Mouse (Mus musculus) stomach, embryonic 15.5 days (tissue): ENCODE measurements around the gene Gm20441. TPM values are rescaled to one million over a fixed set of nuclear protein-coding genes. Genes with fewer than 3 reads are reported as not detected.
"Not testable (repeated sequence)": the region's sequence is repeated elsewhere in the genome, so short reads cannot be mapped to it uniquely, and the experiment has no call there.

Experiments used
- ATAC-seq: fragments of 200-750 bp; cut with Nextera tagmentation; 2 replicates; pipeline ENCODE4 v1.8.0; 2017; ENCODE audit warnings: low read depth, moderate number of reproducible peaks, moderate TSS enrichment; ENCODE audit not compliant: insufficient read depth, low FRiP score
- H3K27ac ChIP-seq: fragments of 300-500 bp; sonication (generic); 2 replicates; pipeline ENCODE4 v1.5.1; 2015; ENCODE audit warnings: mild to moderate bottlenecking, inconsistent platforms
- H3K27me3 ChIP-seq: fragments of 300-500 bp; sonication (generic); replicated peaks from 2 replicates; pipeline ENCODE4 v1.6.1; 2015; ENCODE audit warnings: inconsistent platforms
- H3K36me3 ChIP-seq: fragments of 300-500 bp; sonication (generic); 2 replicates; pipeline ENCODE4 v1.6.1; 2015; ENCODE audit warnings: inconsistent platforms
- H3K4me1 ChIP-seq: fragments of 300-500 bp; sonication (generic); 2 replicates; pipeline ENCODE4 v1.6.1; 2015; ENCODE audit warnings: inconsistent platforms
- H3K4me2 ChIP-seq: fragments of 300-500 bp; sonication (generic); 2 replicates; pipeline ENCODE4 v1.6.1; 2015; ENCODE audit warnings: mild to moderate bottlenecking, inconsistent platforms
- H3K4me3 ChIP-seq: fragments of 300-500 bp; sonication (generic); replicated peaks from 2 replicates; pipeline ENCODE4 v1.5.1; 2015; ENCODE audit warnings: inconsistent platforms
- H3K9ac ChIP-seq: fragments of 300-500 bp; sonication (generic); 2 replicates; pipeline ENCODE4 v1.6.1; 2015; ENCODE audit warnings: inconsistent platforms
- H3K9me3 ChIP-seq: fragments of 300-500 bp; sonication (generic); 2 replicates; pipeline ENCODE4 v1.6.1; 2016; ENCODE audit warnings: inconsistent platforms
- WGBS: fragments of 180-500 bp; shearing (Covaris S2); methylation state at CpG from one replicate; pipeline ENCODE4 v1.1.7; 2015; 5-methylcytosine and 5-hydroxymethylcytosine counted together
- polyA plus RNA-seq: library from polyadenylated mRNA; unstranded; fragments of >200 nt; fragmentation: Nextera tagmentation; extraction: Ambion mirVana; gene quantifications from 2 replicates; pipeline ENCODE4 v1.2.1, GENCODE M21; 2015

Gene Gm20441
- polyA plus RNA-seq, 1 experiment from 2014 or later = 0.37 TPM

- H3K4me2 ChIP-seq = no peak overlapping the region
- no peaks in the 10 kb centered on the region for H3K9me3 ChIP-seq
- no peak overlapping the region for H3K4me3 ChIP-seq
- H3K9ac ChIP-seq = no peak overlapping the region
- ATAC-seq = no peak
- 82% methylated on average over 2 of the region's 2 CpGs for WGBS
- no peaks in the 10 kb centered on the region for H3K27me3 ChIP-seq
- no peaks in the 10 kb centered on the region for H3K36me3 ChIP-seq
- 0 out of 2 replicates have a peak, but pooled peaks cover 17% of the 10 kb centered on the region for H3K4me1 ChIP-seq
- no peak overlapping the region for H3K27ac ChIP-seq
These were observed 2.9 kb downstream of the Gm20441 start for GRCm38 (mm10) chr10:75777885-75778284.

GRCm38 (mm10) chr10:75776562-75776961 is 4.2 kb downstream of the Gm20441 start:
- Histone ChIP-seq H3K4me2 (no peak overlapping the region), H3K4me3 (no peak overlapping the region), H3K9ac (no peak overlapping the region), H3K27me3 (no peaks in the 10 kb centered on the region), H3K27ac (no peak overlapping the region), H3K9me3 (no peaks in the 10 kb centered on the region), H3K36me3 (no peaks in the 10 kb centered on the region), H3K4me1 (0 out of 2 replicates have a peak, but pooled peaks cover 23% of the 10 kb centered on the region)
- ATAC-seq = no peak
- 89% methylated on average over 6 of the region's 6 CpGs for WGBS

DNA sequence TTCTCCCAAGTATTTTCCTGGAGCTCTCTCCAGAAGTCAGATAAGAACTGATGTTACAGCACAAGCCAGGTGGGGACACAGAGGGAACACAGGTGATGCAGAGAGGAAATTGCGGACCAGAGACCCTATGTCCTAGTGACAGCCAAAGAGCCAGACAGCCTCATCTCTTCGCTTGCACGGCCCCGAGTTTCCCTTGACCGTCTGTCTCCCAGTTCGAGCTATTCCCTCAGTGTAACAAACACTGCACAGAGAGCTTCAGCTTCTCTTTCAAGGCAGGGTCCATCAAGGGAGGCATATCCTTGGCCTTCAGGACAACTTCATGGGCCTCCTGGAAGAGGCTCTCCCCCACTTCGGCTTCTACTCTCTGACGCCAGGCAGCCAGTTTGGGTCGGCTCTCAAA is 6.2 kb downstream of the Gm20441 start:
- no peak overlapping the region for H3K4me3 ChIP-seq
- no peaks in the 10 kb centered on the region for H3K36me3 ChIP-seq
- 0 out of 2 replicates have a peak, but pooled peaks cover 11% of the 10 kb centered on the region for H3K4me1 ChIP-seq
- H3K4me2 ChIP-seq = no peak overlapping the region
- no peaks in the 10 kb centered on the region for H3K27me3 ChIP-seq
- H3K9me3 ChIP-seq = no peaks in the 10 kb centered on the region
- H3K27ac ChIP-seq = no peak overlapping the region
- ATAC-seq = no peak
- 92% methylated on average over 9 of the region's 9 CpGs for WGBS
- no peak overlapping the region for H3K9ac ChIP-seq

DNA sequence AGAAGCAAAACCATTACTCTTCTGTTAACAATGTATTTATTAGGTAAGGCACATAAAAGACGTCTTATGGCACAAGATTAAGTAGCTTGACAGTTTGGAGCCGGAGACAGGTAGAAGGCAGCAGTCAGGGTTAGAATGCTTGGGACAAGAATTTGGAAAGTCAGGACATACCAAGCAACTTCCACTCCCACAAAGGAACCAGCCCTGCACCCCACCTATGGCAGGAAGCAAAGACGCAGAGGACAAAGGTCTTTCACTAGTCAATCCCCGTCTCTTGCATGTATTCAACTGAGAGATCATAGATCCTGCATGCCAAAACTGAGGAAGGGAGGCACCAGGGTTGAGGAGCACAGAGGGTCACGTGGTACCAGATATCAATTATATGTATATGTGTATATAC is 6.7 kb downstream of the Gm20441 start:
- no peaks in the 10 kb centered on the region for H3K9me3 ChIP-seq
- no peak for ATAC-seq
- WGBS = 82% methylated on average over 5 of the region's 5 CpGs

GRCm38 (mm10) chr10:75772795-75773664 is 7.7 kb downstream of the Gm20441 start, which contains the start of gene Ddt:
Gene Ddt, minus strand, starts transcription at chr10:75773414.
- H3K9me3 ChIP-seq = no peaks in the 10 kb centered on the region
- peak within 1 kb of the TSS; percentile 51 for H3K9ac ChIP-seq
- no peak within 1 kb of the TSS; the same call in 1 of the 2 replicates for H3K27ac ChIP-seq
- H3K36me3 ChIP-seq = no peaks in the 10 kb centered on the region
- 0 out of 2 replicates have a peak, but pooled peaks cover 8% of the 10 kb centered on the region for H3K4me1 ChIP-seq
- WGBS = under 1% methylated on average over 41 of the region's 47 CpGs
- H3K27me3 ChIP-seq = no peaks in the 10 kb centered on the region
- peak; percentile 98 for ATAC-seq
- peak within 1 kb of the TSS; percentile 76 for H3K4me3 ChIP-seq
- H3K4me2 ChIP-seq = peak within 1 kb of the TSS; percentile 99

More for the DNA sequence above, 6.7 kb downstream of the Gm20441 start:
- H3K4me3 ChIP-seq = no peak overlapping the region
- H3K27ac ChIP-seq = no peak overlapping the region
- H3K4me2 ChIP-seq = no peak overlapping the region
- no peak overlapping the region for H3K9ac ChIP-seq
- H3K27me3 ChIP-seq = no peaks in the 10 kb centered on the region
- H3K4me1 ChIP-seq = 0 out of 2 replicates have a peak, but pooled peaks cover 8% of the 10 kb centered on the region
- no peaks in the 10 kb centered on the region for H3K36me3 ChIP-seq

DNA sequence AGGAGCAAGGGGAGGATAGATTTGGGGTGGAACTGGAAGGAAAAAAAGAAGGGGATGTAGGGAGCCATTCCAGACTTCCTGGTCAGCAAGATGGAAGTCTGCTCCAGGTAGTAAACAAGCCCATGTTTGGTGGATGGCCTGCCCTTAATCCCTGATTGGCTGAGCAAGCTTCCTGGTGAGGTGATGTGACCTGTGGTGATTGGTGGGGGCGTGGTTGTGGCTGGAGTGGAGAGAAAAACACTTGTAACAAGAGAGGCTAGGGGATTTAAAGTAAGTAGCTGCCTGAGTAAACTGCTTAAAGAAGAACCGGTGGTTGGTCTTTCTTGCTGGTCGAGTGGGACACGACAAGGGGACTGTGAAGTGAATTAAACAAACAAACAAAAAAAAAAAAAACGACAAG is 13.0 kb downstream of the Gm20441 start:
- H3K9me3 ChIP-seq, H3K4me2 ChIP-seq, H3K9ac ChIP-seq, ATAC-seq, H3K4me3 ChIP-seq, H3K36me3 ChIP-seq, H3K27me3 ChIP-seq, H3K27ac ChIP-seq: not testable (repeated sequence)
- peaks cover 11% of the 10 kb centered on the region for H3K4me1 ChIP-seq
- WGBS = 26% methylated on average over 5 of the region's 5 CpGs

DNA sequence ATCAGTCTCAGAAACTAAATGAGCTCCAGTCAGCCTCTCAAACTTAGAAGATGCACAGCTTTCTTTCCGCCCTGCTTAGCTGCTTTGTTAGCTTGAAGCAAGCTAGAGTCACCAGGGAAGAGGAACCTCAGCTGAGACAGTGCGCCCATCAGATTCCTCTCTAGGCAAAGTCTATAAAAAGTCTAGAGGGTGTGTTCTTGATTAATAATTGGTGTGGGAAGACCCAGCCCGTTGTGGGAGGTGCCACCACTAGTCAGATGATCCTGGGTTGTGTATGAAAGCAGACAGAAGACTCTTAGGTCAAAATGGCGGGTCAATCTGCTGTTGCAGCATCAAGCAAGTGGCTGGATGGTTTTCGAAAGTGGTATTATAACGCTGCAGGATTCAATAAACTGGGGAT is 13.9 kb downstream of the Gm20441 start:
- no peak for ATAC-seq
- WGBS = 87% methylated on average over 6 of the region's 6 CpGs

DNA sequence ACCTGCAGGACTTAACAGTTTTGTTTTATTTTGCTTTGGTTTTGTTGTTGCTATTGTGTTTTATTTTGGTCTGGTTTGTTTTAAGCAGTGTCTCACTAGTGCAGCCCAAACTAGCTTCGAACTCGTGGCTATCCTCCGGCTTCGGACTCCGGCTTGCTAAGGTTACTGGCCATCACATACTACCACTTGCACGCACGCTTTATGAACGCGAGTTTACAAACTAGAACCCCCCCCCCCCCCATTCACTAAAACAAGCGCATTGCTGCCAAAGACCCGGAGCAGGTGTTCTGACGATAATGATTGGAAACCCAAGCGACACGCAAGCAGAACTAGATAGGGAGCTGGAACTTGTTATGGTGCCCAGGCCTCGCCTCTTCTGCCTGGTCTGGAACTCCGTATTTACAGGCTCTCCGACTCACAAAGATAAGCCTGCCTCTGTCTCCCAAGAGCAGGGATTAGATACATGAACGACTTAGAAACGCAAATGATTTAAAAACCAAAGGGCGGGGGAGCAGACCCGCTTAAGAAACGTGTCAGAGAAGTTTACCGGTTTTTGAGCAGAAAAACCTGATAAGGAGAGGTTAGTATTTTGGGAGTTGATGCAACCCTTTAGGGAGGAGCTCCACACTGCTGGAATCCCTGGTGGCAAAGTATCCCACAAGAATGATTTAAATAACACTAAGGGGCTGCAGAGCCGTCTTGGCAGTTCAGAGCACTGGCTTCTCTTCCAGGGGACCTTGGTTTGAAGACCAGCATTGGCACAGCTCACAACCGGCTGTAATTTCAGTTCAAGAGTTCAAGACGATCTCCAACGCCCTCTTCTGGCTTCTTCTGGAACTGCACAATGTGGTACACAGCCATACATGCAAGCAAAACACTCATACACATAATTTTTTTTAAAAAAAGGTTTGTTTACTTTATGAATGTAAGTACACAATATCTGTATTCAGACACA is 16.0 kb downstream of the Gm20441 start:
- H3K27me3 ChIP-seq = no peaks in the 10 kb centered on the region
- peak overlapping the region; percentile 77 for H3K27ac ChIP-seq
- peak overlapping the region; percentile 74 for H3K4me2 ChIP-seq
- peaks cover 10% of the 10 kb centered on the region for H3K4me1 ChIP-seq
- H3K9me3 ChIP-seq = no peaks in the 10 kb centered on the region
- peak; percentile 34; the same call in 1 of the 2 replicates for ATAC-seq
- peak overlapping the region; percentile 5; the same call in 1 of the 2 replicates for H3K9ac ChIP-seq
- 1% methylated on average over 27 of the region's 27 CpGs for WGBS
- H3K36me3 ChIP-seq = no peaks in the 10 kb centered on the region
- H3K4me3 ChIP-seq = peak overlapping the region; percentile 96

More for the DNA sequence above, 13.9 kb downstream of the Gm20441 start:
- Histone ChIP-seq H3K4me2 (no peak overlapping the region), H3K27me3 (no peaks in the 10 kb centered on the region), H3K9ac (no peak overlapping the region), H3K36me3 (no peaks in the 10 kb centered on the region), H3K4me3 (no peak overlapping the region), H3K9me3 (no peaks in the 10 kb centered on the region), H3K4me1 (peaks cover 10% of the 10 kb centered on the region), H3K27ac (no peak overlapping the region)

DNA sequence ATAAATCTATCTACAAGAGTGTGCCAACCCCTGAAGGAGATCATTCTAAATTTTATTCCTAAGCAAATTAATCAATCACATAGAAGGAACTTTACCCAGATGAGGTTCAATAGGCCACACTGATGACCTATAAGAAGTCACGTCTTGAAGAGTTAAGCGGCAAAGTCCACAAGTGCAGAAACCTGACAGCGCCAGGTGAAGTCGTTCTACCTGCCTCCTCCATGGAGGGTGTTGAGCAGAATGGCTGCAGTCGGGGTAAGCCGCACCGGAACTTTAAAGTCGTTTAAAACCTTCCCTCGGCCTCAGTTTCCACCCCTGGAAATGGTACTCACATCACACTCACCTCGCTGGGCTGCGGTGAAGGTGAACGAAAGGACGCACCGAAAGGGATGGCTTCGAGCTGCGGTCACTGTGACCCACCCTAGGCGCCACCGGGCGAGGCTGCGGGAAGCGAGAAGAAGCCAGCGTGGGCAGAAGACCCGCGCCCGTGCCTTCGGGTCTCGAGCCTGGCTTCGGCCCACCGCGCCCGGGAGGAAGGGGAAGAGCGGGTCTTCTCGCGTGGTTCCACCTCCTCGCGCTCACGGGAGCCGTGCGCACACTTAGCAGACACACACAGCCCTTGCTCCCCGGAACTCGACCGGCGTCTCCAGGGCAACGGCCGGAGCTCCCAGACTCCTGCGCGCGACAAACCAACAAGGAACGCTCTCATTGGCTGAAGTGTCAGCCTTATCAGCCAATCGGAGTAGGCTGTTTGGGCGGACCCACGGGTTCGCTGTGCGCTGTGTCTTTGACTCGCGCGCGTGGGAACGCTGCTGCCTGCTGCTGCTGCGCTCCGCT is 16.9 kb downstream of the Gm20441 start, which contains the start of gene Cabin1:
Gene Cabin1, minus strand, starts transcription at position 660 of the 837 bp plus-strand sequence.
- Histone ChIP-seq H3K36me3 (no peaks in the 10 kb centered on the region), H3K4me1 (peaks cover 10% of the 10 kb centered on the region), H3K27me3 (no peaks in the 10 kb centered on the region), H3K9me3 (no peaks in the 10 kb centered on the region), H3K9ac (peak within 1 kb of the TSS; percentile 78), H3K4me2 (peak within 1 kb of the TSS; percentile 74), H3K27ac (peak within 1 kb of the TSS; percentile 77), H3K4me3 (peak within 1 kb of the TSS; percentile 96)
- under 1% methylated on average over 61 of the region's 61 CpGs for WGBS
- ATAC-seq = peak; percentile 97

DNA sequence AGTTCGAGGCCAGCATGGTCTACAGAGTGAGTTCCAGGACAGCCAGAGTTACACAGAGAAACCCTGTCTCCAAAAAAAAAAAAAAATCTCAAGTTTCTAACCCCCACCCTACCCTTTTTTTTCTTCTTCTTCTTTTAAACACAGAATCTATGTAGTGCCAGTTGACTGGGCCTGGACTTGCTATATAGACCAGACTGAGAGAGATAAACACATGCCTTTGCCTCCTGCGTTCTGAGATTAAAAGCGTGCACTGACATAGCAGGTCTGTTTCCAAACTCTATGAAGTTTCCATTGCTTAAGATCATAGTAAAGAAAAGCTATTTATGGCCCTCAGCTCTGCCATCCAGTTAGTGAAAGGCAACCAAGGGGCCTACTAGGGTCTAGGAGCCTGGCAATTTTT is 18.3 kb downstream of the Gm20441 start:
- Histone ChIP-seq H3K4me2 (0 out of 2 replicates have a peak overlapping the region, but pooled peaks have one; percentile 41), H3K27ac (no peak overlapping the region), H3K4me3 (no peak overlapping the region), H3K36me3 (peaks cover 7% of the 10 kb centered on the region; the same call in 1 of the 2 replicates), H3K9ac (no peak overlapping the region), H3K27me3 (no peaks in the 10 kb centered on the region), H3K4me1 (peaks cover 10% of the 10 kb centered on the region), H3K9me3 (no peaks in the 10 kb centered on the region)
- 87% methylated on average over 3 of the region's 3 CpGs for WGBS
- no peak for ATAC-seq

- no peak overlapping the region for H3K4me3 ChIP-seq
- peaks cover 11% of the 10 kb centered on the region; the same call in 1 of the 2 replicates for H3K36me3 ChIP-seq
- WGBS = 96% methylated on average over 3 of the region's 3 CpGs
- no peak overlapping the region for H3K4me2 ChIP-seq
- no peaks in the 10 kb centered on the region for H3K27me3 ChIP-seq
- H3K27ac ChIP-seq = no peak overlapping the region
- H3K9me3 ChIP-seq = no peaks in the 10 kb centered on the region
- H3K4me1 ChIP-seq = peaks cover 10% of the 10 kb centered on the region
- ATAC-seq = no peak
- no peak overlapping the region for H3K9ac ChIP-seq
These were observed 20.4 kb downstream of the Gm20441 start for GRCm38 (mm10) chr10:75760311-75760710.
